Mouse (Mus musculus) neural tube, embryonic 12.5 days (tissue): ENCODE measurements around the gene Serpinb9e. TPM values are rescaled to one million over a fixed set of nuclear protein-coding genes. Genes with fewer than 3 reads are reported as not detected.
"Not testable (repeated sequence)": the region's sequence is repeated elsewhere in the genome, so short reads cannot be mapped to it uniquely, and the experiment has no call there.

Source experiments
- ATAC-seq: fragments of 200-750 bp; cut with Nextera tagmentation; 2 replicates; pipeline ENCODE4 v1.8.0; 2017; ENCODE audit warnings: low read depth, mild to moderate bottlenecking, moderate TSS enrichment, moderate library complexity; ENCODE audit not compliant: low FRiP score
- H3K27ac ChIP-seq: fragments of 300-500 bp; sonication (generic); 2 replicates; pipeline ENCODE4 v1.5.1; 2016
- H3K27me3 ChIP-seq: fragments of 300-500 bp; sonication (generic); replicated peaks from 2 replicates; pipeline ENCODE4 v1.6.1; 2016; ENCODE audit warnings: mild to moderate bottlenecking
- H3K36me3 ChIP-seq: fragments of 300-500 bp; sonication (generic); 2 replicates; pipeline ENCODE4 v1.6.1; 2016; ENCODE audit warnings: mild to moderate bottlenecking
- H3K4me1 ChIP-seq: fragments of 300-500 bp; sonication (generic); 2 replicates; pipeline ENCODE4 v1.6.1; 2016
- H3K4me2 ChIP-seq: fragments of 300-500 bp; sonication (generic); replicated peaks from 2 replicates; pipeline ENCODE4 v1.6.1; 2016; ENCODE audit warnings: mild to moderate bottlenecking
- H3K4me3 ChIP-seq: fragments of 300-500 bp; sonication (generic); 2 replicates; pipeline ENCODE4 v1.5.1; 2016
- H3K9ac ChIP-seq: fragments of 300-500 bp; sonication (generic); 2 replicates; pipeline ENCODE4 v1.6.1; 2016; ENCODE audit warnings: mild to moderate bottlenecking
- H3K9me3 ChIP-seq: fragments of 300-500 bp; sonication (generic); 2 replicates; pipeline ENCODE4 v1.6.1; 2016; ENCODE audit warnings: mild to moderate bottlenecking
- WGBS: fragments of 180-500 bp; shearing (Covaris S2); methylation state at CpG from one replicate; pipeline ENCODE4 v1.1.7; 2016; 5-methylcytosine and 5-hydroxymethylcytosine counted together
- polyA plus RNA-seq: library from polyadenylated mRNA; unstranded; fragments of >200 nt; fragmentation: Nextera tagmentation; extraction: Ambion mirVana; gene quantifications from 2 replicates; pipeline ENCODE4 v1.2.1, GENCODE M21; 2016

Gene Serpinb9e
- polyA plus RNA-seq = not detected in 2 replicates

- not testable (repeated sequence) for H3K9ac ChIP-seq, H3K4me1 ChIP-seq, ATAC-seq, H3K9me3 ChIP-seq, H3K4me3 ChIP-seq, H3K27me3 ChIP-seq, H3K4me2 ChIP-seq, H3K27ac ChIP-seq, H3K36me3 ChIP-seq
- WGBS = 87% methylated on average over 2 of the region's 2 CpGs
Observed at GRCm38 (mm10) chr13:33249312-33249711, at the start of gene Serpinb9e. Serpinb9e (plus strand) TSS chr13:33249612.

- Histone ChIP-seq H3K4me1 (no peaks in the 10 kb centered on the region), H3K4me2 (no peak overlapping the region), H3K36me3 (no peaks in the 10 kb centered on the region), H3K9me3 (no peaks in the 10 kb centered on the region), H3K9ac (no peak overlapping the region), H3K4me3 (no peak overlapping the region), H3K27me3 (no peaks in the 10 kb centered on the region), H3K27ac (no peak overlapping the region)
- 54% methylated on average over 2 of the region's 2 CpGs for WGBS
- ATAC-seq = no peak
Observed at GRCm38 (mm10) chr13:33199740-33200139, 49.7 kb upstream of the Serpinb9e start.

GRCm38 (mm10) chr13:33308631-33309030, 59.2 kb downstream of the Serpinb9e start:
- not testable (repeated sequence) for H3K9me3 ChIP-seq
- WGBS = 85% methylated on average over 4 of the region's 4 CpGs

More at GRCm38 (mm10) chr13:33308631-33309030, 59.2 kb downstream of the Serpinb9e start:
- H3K4me1 ChIP-seq, ATAC-seq, H3K27me3 ChIP-seq, H3K27ac ChIP-seq, H3K36me3 ChIP-seq, H3K4me3 ChIP-seq, H3K9ac ChIP-seq, H3K4me2 ChIP-seq: not testable (repeated sequence)

Other genes starting within 250 kb of the Serpinb9e start
- 1.0 and 1.1 TPM in 2 replicates for gene Serpinb9, start 246.4 kb upstream of the Serpinb9e start, polyA plus RNA-seq
- gene Serpinb9b, start 222.2 kb upstream of the Serpinb9e start, polyA plus RNA-seq = 0.09 and 0.28 TPM in 2 replicates
- gene Serpinb1b, start 171.0 kb upstream of the Serpinb9e start, polyA plus RNA-seq = not detected in 2 replicates
- gene Serpinb9c, start 89.9 kb upstream of the Serpinb9e start, polyA plus RNA-seq = not detected in 2 replicates
- not detected in 2 replicates for gene Serpinb9d, start 56.7 kb upstream of the Serpinb9e start, polyA plus RNA-seq
- not detected in 2 replicates for gene Serpinb9f, start 74.5 kb downstream of the Serpinb9e start, polyA plus RNA-seq
- not detected in 2 replicates for gene Gm11397, start 146.1 kb downstream of the Serpinb9e start, polyA plus RNA-seq
- gene Serpinb9g, start 235.2 kb downstream of the Serpinb9e start, polyA plus RNA-seq = not detected in 2 replicates